Mouse (Mus musculus) megakaryocyte, adult 5-6 weeks (primary cell): ENCODE data around the gene Galntl6. TPM values are rescaled to one million over a fixed set of nuclear protein-coding genes. Genes with fewer than 3 reads are reported as not detected.

Experiments
- ATAC-seq: 2 replicates; pipeline ENCODE4 v1.8.0; 2016; ENCODE audit warnings: mild to moderate bottlenecking, inconsistent platforms; ENCODE audit not compliant: poor library complexity, severe bottlenecking
- total RNA-seq, 2 experiments: library from RNA; stranded (forward) in 1 of 2; stranded (reverse) in 1 of 2; fragments of 153-499, 151-499 nt in 1 of 2; fragments of 221-1000, 200-1000 nt in 1 of 2; gene quantifications; 2 replicates each; pipeline versions ENCODE4 v1.2.3 to v1.2.4; 2015 to 2017

Galntl6 gene
- total RNA-seq (2015) (not detected in 2 replicates), total RNA-seq (2017) (0.22 TPM in 1 of 2 replicates, not detected in the other)

DNA sequence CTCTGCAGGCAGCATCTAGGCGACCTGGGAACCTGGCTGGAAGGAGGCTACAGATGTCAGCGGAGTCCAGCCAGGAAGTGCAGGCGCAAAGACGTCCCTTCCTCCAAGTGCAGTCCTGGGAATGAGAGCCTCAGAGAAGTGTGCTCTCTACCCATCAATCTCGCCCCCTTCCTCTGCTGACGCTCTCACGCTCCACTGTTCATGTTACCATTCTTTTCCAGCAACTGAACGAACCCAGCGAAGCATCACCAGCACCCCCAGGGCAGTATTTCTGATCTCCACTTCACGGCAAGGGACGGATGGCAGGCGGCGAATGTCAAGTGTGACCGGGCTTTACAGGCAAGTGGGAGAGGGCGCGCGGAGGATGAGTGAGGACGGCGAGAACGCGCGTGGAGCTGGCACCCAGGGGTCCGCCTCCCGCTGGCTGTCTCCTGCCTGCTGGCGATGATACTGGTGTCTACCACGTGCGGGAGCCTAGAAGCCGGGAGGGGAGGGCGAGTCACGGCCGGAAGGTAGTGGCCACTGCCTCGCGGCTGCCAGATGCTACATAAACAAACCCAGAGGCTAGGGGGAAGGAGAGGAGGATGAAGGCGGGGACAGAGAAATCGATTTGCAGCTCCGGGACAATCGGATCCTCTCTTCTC lies at the start of gene Galntl6:
Galntl6 (minus strand) TSS at position 445 of the 644 bp plus-strand sequence.
- ATAC-seq: no peak

DNA sequence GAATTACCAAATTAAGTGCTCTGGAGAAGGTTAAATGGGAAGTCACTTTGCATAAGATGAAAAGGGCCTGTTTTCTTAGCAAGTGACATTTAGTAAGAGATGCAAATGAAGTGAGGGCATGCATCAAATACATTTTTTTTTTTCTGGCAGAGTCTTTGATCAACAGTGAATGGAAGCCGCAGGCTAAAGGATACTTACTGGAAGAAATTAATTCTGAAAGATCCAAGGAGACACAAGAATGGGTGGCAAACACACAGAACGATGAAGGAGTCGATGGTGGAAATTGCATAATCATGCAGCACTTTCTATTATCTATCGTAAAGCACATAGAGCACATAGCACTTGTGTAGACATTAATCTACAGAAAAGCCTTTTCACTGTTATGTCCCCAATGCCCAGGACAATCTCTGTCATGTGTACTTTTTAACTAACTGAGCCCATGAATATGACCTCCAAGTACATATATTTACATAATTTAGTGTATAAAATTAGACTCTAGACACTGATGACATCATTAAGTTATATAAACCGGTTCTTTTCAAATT lies 44.8 kb upstream of the Galntl6 start:
- no peak for ATAC-seq

DNA sequence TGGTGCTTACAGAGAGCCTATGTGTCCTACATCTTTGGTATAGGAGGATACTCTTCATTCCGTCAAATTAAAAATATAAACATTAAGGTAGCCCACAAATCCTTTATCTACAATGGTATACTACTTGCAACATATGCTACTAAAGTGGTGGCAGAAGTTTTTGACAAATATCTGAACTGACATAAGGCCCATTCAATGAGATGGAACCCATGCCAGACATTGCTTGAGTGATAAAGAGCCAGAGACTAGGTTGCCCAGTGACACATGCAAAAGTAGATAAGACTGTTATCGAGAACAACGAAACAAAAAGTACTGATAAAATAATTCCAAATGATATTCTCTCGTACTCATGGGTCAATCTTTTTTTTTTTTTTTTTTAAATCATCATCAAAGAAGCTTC lies 31.3 kb upstream of the Galntl6 start:
- no peak for ATAC-seq

DNA sequence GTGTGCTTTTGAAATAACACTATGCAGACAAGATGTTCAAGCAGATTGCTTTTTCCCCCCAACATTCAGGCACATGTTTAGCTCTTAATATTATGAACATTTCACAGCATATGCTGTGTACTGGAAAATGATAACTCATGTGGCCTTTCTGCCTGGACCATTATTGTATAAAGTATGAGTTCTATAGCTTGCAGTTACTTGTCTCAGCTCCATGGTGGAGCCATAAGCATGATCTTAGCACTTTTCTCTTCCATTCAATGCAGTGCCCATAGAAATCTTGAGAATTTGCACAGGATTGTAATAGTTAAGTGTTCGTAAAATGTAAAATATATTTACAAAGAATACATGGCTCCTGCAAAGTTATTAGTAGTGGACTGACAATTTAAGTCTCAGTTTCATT lies 18.6 kb upstream of the Galntl6 start:
- no peak for ATAC-seq

DNA sequence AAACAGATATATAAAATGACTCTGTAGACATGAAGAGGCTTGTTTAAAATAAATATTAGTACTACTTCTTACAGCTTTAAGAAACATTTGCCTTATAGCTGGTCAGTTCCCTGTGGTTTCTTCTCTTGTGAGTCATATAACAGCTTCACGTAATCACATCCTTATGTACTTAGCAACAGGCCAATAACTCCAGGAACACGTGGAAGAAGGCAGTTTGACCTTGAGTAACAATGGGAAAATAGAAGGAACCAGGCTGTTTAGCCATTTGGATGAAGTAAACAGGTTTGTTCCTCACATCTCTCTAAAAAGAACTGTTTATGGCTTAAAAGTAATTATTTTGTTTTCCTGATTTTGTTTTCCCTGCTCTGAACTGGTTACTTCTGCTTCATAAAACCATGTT lies 2.7 kb upstream of the Galntl6 start:
- no peak for ATAC-seq

DNA sequence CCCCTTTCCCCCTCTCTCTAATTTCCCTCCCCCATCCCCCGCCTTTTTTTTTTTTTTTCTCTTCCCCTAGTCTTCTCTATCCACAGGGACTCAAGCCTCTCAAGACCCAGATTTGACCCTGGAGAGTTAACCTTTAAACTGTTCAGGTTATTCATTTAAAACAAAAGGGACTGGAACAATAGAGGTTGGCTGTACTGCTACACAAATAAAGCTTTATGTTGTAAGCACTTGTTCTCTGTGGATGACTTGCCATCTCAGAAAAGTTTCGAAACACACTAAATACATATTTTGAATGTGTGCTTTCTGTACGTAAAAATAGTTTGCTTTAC lies 1.2 kb upstream of the Galntl6 start:
- ATAC-seq: no peak

DNA sequence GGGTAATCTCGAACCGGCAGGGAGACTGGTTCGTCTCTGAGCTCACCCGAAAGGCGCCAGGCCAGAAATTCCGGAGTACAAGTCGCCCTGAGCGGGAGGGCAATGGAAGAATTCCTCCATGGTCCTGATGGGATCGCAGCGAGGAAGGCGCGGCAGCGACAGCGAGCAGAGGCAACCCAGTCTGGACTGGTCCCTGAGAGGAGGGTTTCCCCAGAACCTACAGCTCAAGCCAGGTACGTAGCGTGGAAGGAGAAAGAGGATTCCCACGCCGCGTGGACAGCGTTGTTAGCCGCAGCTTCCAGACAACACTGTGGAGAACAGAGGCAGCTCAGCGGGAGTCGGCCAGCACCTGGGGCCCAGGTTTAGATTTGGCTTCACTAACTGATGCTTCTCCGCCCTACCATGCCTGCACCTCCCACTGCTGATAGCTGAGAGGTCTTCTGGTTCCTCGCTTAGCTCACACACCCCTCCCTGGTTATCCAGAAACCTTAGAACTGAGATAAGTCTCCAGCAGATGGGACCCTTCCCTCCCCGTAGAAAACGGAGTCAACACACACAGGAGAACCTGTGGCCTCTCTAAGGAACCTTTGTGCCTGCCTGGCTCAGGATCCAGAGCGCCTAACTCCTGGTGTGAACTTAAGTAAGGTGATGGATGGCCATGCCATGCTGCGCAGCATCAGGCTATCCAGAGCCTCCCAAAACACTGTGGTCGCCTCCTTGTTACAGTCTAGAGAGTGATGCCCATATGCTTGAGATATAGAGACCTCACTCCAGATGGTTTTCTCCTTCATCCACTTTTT lies 600 bp upstream of the Galntl6 start:
- ATAC-seq: no peak

DNA sequence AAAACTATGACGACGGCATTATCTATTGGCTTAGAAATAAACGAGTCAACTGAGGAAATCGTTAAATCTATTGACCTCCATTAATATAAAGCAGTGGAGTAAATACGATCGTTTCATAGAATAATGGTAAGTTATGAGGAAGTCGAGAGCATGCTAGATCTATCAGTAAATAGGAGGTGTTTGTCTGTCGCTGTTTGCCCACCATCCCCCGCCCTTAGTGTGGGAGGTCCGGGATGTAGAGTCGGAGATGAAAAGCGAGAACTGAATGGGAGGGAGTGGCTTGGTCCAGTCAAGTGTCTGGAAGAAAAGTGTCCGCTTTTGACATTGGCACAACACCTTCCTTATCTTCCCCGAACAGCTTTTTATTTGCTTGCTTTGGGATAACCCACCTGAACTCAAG lies 763 bp downstream of the Galntl6 start, which contains the start of gene BC030500:
BC030500 (plus strand) TSS at position 79 of the 400 bp plus-strand sequence.
- ATAC-seq: no peak

DNA sequence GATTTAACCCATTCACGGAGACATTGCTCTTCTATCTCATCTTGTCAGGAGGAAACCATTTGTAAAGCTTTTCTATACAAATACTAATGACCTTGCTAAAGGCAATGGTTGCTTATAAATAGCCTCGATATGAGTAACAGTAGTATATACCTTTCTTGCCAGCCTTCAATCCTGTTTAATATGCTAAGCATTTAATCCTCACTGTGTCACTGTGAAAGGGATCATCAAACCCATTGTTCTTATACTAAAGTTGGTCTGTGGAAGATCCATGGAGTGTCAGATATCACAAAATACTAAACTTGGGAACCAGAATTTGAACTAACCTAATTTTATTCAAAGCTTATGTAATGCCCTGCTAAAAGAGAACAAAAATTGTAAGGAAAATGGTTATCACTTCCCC lies 8.0 kb downstream of the Galntl6 start:
- ATAC-seq: no peak

DNA sequence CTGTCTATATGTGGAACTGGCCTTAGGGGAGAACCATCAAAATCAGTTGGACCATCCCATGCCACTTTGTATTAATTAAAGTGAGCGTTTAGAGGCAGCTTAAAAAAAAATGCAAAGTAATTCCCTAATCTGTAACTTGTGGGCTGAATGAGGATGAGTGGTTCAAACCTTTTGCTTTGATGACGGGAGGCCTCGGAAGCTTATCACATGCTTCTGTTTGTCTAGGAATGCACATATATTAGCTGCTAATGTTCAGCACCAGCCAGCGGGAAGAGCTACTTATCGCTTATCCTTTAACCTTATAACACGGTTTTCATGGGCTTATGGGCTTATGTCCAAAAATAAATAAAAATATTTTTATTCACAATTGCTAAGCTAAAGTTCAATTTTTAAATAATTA lies 16.5 kb downstream of the Galntl6 start:
- no peak for ATAC-seq

DNA sequence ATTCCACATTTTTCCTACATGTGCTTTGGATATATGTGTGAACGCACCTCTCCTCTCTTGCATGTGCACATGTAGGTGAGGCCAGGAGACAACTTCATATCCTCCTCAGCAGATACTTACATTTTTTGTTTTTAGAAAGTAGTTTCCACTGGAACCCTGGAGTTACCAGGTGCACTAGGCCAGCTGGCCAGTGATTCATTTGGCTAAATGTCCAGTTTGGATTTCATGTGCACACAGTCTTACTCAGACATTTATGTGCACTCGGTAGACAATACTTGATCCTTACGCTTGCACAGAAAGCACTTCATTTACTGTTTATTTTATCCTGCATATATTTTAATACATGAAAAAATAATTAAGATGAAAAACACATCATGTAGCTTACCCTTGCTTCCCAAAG lies 21.8 kb downstream of the Galntl6 start:
- no peak for ATAC-seq

DNA sequence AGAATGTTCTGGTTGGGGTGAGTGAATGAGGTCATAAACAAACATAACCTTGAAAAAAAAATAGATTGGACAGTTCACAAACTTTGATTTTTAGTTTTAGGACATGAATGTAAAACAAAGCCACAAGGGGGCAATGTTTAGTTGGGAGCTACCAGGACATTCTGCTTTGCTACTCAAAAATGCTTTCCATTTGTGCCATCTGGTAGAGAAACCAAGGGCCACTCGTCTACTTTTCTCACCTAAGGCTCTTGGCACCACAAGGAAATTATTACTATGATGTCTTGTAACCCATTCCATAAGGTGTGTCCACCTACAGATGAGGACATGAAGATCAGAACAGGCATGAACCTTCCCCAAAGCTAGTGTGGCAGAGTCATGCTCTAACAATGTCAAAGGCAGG lies 26.0 kb downstream of the Galntl6 start:
- no peak for ATAC-seq

DNA sequence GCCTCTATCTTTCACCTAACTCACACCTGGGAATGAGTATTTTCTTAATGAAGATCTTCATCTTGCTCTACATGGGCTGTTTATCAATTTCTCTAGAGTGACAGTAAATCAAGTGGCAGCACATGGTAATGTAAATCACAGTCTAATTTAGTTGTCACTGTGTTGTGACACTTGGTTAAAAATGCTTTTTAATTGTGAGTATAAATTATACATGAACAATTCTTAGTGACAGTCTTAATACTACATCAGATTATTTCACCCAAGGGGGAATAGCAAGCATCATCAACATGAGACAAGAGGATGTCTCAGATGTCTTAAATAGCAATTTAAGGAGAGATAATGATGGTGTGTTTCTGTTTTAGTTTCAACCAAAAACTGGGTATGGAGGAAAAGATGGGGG lies 88.1 kb downstream of the Galntl6 start:
- ATAC-seq: no peak

DNA sequence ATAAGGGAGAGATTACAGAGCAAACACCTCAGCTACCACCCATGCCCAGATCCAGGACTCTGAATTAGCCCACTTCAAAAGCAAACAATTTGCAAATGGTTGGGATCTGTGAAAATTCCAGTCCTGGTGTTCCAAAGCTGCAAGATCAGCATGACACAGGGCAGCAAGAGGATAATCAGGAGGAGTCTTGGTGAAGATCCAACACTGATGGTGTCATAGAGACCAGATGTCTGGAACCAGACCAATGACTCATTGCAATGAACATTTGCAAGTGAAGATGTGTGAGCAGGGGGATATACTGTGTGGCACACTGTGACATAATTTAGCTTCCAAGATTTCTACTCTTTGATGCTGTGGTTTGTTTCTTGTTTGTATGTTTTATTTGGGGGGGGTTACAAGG lies 107.2 kb downstream of the Galntl6 start:
- no peak for ATAC-seq

DNA sequence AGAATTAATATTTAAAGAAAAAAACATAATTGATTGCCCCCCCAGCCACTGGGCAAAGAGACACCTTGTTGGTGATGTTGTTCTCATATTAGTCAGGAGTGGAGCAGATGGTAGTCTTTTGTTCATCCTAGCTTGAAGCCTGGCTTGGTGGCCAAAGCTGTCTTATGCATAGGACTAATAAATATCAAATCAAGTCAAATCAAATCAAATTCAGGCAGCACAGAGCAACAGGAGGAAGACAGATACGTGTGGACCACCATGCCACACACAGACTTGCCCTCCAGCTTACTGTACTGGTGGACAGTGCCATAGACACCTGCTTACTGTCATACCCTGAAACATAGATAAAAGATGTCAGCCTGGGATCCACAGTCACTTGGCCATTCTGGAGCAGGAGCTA lies 110.6 kb downstream of the Galntl6 start:
- no peak for ATAC-seq

DNA sequence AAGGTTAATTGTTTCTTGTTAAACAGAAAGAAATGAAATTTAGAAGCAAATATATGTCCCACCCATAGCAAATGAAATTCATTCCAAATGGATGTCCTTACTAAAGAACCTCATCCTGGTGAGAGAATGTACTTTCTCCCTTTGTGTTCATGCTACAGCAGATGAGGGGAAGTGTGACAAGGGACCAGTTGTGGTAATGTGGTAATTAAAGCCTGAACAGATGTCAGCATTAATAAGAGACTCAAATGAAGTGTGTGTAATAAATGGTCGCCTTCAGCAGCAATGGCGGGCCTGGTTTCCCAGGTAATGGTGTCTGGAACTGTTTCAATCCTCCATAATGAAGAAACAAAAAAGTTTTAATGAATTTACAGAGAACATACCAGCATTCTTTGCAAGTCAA lies 158.7 kb downstream of the Galntl6 start:
- no peak for ATAC-seq

DNA sequence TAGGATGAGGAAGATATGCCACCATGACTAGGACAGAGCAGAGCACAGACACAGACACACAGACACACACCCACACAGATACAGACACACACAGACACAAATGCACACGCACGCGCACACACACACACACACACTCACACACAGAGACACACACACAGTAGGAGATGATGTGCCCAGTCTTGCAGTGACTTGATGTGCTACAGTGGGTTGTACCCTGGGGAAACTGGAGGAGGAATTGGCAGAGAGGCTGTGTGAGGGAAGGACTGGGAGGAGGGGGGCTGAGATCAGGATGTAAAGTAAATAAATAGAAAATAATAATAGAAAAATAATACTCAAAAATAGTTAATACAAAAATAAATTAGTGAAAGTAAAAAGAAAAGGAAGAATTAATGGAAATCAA lies 174.5 kb downstream of the Galntl6 start:
- ATAC-seq: no peak

DNA sequence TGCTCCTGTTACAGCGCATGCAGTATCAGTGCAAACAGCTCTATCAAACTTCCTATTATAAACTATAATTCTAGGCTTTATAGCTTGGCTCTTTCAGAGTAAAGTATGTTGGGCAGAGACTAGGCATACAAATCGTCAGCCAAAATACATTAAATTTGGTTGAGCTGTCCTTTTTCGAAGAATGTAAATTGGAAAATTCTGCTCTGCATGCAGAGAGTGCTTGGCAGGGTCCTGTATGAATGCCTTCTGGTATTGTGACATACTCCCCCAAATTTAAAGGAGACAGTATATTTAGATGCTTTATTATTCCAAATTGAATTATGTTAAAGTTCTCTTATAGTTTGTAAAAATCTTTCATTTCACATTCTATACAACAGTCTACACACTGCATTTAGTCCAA lies 220.7 kb downstream of the Galntl6 start:
- no peak for ATAC-seq

DNA sequence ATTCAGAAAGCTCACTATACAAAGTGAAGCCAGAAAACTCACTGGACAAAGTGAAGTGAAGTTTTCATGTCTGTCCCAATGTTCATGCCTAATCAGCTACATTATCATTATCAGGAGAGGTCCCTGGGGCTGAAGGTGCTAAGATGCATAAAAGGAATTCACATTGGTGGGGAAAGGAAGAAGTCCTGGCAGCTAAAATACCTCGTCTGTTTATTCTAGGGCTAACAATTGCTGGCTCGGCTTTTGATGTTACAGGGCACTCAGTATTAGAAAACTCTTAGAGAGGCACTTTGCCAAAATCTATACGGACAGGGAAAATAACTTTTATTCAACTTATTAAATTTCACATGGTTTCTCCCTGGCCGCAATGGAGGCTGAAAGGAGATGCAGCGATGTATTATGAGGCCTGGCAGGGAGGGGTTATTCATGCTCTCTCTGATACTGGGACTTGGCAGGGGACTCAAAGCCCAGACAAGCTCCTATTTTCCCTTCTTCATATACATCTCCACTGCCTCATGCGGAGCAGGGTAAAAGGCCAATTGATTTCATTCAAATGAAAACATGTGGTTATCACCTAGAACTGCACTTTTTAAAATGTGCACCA lies 234.5 kb downstream of the Galntl6 start:
- ATAC-seq: no peak

DNA sequence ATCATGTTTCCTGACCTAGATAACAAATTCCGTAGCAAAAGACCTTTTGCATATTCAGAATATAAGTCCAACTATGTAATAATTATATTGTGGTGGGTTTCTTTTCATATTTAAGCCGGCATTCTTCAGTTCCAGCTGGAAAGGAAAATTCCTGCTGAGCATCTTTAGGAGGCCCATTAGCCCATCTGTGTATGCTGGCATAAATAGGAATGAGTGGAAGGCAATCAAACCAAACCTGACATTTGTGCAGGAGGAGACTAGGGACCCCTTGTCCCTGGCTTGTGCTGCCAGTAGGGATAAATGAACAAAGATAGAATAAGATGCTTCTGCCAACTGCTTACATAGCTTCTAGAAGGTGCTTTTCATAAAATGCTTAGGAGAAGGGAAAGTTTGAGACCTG lies 243.4 kb downstream of the Galntl6 start:
- ATAC-seq: no peak

DNA sequence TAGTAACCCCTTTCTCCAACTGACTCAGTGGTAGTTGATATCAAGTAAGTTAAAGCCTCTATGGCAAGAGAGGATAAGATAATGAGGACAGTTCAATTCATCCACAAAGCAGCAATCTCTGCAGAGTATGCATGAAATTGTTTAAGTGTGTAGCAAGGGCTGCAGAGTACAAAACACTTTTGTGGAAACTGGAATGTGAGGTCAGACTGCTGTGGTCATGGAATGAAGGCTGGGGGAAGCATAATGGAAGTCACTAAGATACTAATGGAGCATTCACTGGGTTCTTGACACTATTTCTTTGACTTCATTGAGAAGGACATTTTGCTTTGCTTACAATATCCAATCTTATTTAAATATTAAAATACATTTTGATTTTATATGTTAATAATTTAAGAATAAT lies 252.4 kb downstream of the Galntl6 start:
- ATAC-seq: no peak

DNA sequence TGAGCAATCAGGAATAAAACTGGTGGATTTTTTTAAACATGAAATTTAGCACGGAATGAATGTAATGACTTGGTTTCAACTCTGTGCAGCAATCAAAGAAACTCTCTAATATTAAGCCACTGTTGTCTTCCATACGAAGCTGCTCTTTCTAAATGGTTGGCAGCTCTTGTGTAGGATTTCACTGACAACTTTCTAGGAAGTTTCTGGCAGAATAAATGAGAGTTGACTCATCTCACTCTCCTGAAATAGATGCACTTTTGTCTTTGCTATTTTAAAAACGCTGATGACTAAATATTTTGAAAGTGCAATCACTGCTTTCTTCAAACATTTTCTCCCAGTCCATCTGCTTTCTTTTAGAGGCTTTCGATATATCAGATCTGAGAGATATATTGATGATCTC lies 256.8 kb downstream of the Galntl6 start:
- no peak for ATAC-seq
